Mouse (Mus musculus) E14TG2a.4 (cell line): Measurements from ENCODE around the gene Tmod1.

ENCODE experiments used
- CTCF ChIP-seq: conservative IDR thresholded peaks from 2 replicates; pipeline ENCODE4 v1.5.1; 2014; ENCODE audit warnings: low read length
- POU5F1 ChIP-seq: IDR thresholded peaks from 2 replicates; pipeline ENCODE4 v1.6.1; 2014; ENCODE audit warnings: low read length, borderline replicate concordance

DNA sequence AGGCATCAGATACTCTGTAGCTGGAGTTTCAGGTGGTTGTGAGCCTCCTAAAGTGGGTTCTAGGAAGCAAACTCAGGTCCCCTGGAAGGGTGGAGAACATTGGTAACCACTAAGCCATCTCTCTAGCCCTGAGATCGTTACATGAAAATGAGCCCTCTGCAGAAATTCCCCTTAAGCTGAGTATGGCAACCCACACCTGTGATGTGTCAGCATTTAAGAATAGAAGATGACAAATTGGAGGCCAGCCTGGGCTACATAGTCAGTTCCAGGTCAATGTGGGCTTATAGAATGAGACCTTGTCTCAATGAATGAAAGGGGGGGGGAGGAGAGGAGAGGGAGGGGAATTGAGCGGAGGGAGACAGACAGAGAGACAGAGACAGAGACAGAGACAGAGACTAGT, 27.0 kb upstream of the Tmod1 start:
- TF ChIP-seq CTCF, result no peak
- TF ChIP-seq POU5F1, result no peak
